Mouse (Mus musculus) adrenal gland, adult 2 months (tissue): ENCODE data around the gene Ppp1r26. TPM values are rescaled to one million over a fixed set of nuclear protein-coding genes. Genes with fewer than 3 reads are reported as not detected.
A peak's percentile ranks its signal among the peaks of the same experiment; 100 is the strongest.

Source experiments
- DNase-seq: peaks from one replicate; pipeline ENCODE4 v3.0.0; 2021
- long read RNA-seq: library from polyadenylated mRNA; stranded (forward); transcript quantifications from one replicate; pipeline ENCODE4 v2.0.0, GENCODE M21; 2021
- polyA plus RNA-seq: library from polyadenylated mRNA; depleted of rRNA; stranded (reverse); fragments of >200 nt; gene quantifications from 2 replicates; pipeline ENCODE4 v1.2.3, GENCODE M21; 2012; rRNA removed
- total RNA-seq, 2 experiments: library from RNA; stranded (reverse); gene quantifications; 2 replicates each; pipeline ENCODE4 v1.2.3; 2021

Ppp1r26 gene
- total RNA-seq: 1 to 10 TPM; 3.7 to 7.7 TPM
- 2.9 and 3.5 TPM in 2 replicates for polyA plus RNA-seq
- long read RNA-seq, partial matches to known transcripts: 0 of 3 reads
- long read RNA-seq, other reads (novel, unspliced or antisense): 1 of 3 reads

GRCm38 (mm10) chr2:28446515-28447314, at the start of gene Ppp1r26:
Gene Ppp1r26, plus strand, starts transcription at chr2:28446800.
- peak; percentile 69 for DNase-seq

GRCm38 (mm10) chr2:28396928-28397327, 49.7 kb upstream of the Ppp1r26 start:
- DNase-seq: no peak

- DNase-seq: no peak
Observed at GRCm38 (mm10) chr2:28397417-28398119, 49.0 kb upstream of the Ppp1r26 start.

- DNase-seq: peak; percentile 34
Observed at GRCm38 (mm10) chr2:28401647-28402046, 45.0 kb upstream of the Ppp1r26 start.

GRCm38 (mm10) chr2:28402128-28402527, 44.5 kb upstream of the Ppp1r26 start:
- no peak for DNase-seq

GRCm38 (mm10) chr2:28407796-28408195, 38.8 kb upstream of the Ppp1r26 start:
- peak; percentile 26 for DNase-seq

- no peak for DNase-seq
Observed at GRCm38 (mm10) chr2:28409144-28409543, 37.5 kb upstream of the Ppp1r26 start.

GRCm38 (mm10) chr2:28409566-28409965, 37.0 kb upstream of the Ppp1r26 start:
- DNase-seq: no peak

- DNase-seq: no peak
Observed at GRCm38 (mm10) chr2:28412936-28413335, 33.7 kb upstream of the Ppp1r26 start.

- no peak for DNase-seq
Observed at GRCm38 (mm10) chr2:28414116-28414756, 32.4 kb upstream of the Ppp1r26 start.

GRCm38 (mm10) chr2:28414757-28415137, 31.9 kb upstream of the Ppp1r26 start:
- no peak for DNase-seq

- peak; percentile 82 for DNase-seq
Observed at GRCm38 (mm10) chr2:28415387-28416024, 31.1 kb upstream of the Ppp1r26 start.

- no peak for DNase-seq
Observed at GRCm38 (mm10) chr2:28416511-28416910, 30.1 kb upstream of the Ppp1r26 start.

- peak; percentile 90 for DNase-seq
Observed at GRCm38 (mm10) chr2:28418034-28418433, 28.6 kb upstream of the Ppp1r26 start.

GRCm38 (mm10) chr2:28419898-28420297, 26.7 kb upstream of the Ppp1r26 start:
- DNase-seq: peak; percentile 83

- peak; percentile 46 for DNase-seq
Observed at GRCm38 (mm10) chr2:28423167-28423566, 23.4 kb upstream of the Ppp1r26 start.

- no peak for DNase-seq
Observed at GRCm38 (mm10) chr2:28427226-28427625, 19.4 kb upstream of the Ppp1r26 start.

GRCm38 (mm10) chr2:28430846-28431245, 15.8 kb upstream of the Ppp1r26 start:
- DNase-seq: no peak

- DNase-seq: peak; percentile 83
Observed at GRCm38 (mm10) chr2:28432811-28433210, 13.8 kb upstream of the Ppp1r26 start.

GRCm38 (mm10) chr2:28433512-28433911, 13.1 kb upstream of the Ppp1r26 start:
- DNase-seq: no peak

GRCm38 (mm10) chr2:28435401-28435800, 11.2 kb upstream of the Ppp1r26 start:
- no peak for DNase-seq

GRCm38 (mm10) chr2:28440842-28441241, 5.8 kb upstream of the Ppp1r26 start:
- no peak for DNase-seq
